Mouse (Mus musculus): ENCODE results near the gene Sepsecs.

The Sepsecs gene

DNA sequence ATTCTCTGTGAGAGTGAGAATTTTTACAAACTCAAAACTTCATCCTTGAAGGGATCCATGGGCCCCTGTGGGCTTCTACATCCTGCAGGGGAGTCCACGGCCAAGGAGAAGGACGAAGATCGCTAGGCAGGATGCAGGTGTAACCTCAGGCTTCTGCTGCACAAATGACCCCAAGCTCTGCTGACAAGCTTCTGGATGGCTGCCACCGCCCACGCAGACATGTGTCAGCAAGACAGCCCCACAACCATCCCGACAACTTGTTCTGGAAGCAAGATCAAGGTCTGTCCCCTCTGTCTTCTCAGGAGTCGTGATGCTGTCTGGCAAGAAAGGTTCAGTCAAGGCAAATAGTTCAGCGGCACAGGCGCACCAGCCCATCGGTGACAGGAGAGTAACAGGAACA is 59.8 kb downstream of the Sepsecs start:
- no peak for DNase-seq

GRCm38 (mm10) chr5:52604582-52605041 is 64.9 kb downstream of the Sepsecs start:
- no peak for DNase-seq

DNA sequence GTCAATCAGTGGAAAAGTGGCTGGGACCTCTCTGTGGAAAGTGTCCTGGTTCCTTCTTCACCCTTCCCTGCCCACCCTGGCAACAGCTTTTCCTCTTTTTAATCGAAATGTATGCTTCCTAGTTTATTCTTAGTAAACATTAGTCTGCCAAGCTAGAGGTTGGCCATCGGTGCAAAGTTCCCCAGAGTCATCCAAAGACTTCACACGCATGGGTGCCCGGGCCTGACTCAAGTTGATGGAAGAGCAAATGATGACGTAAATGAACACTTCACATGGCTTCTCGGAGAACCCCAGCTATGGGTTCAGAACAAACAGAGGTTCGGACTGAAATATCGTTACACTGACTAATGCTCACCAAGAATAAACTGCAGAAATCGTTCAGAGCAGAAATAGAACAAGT is 78.9 kb downstream of the Sepsecs start:
- no peak for DNase-seq
